Mouse (Mus musculus) testis, postnatal 14 days (tissue): ENCODE measurements around the gene Esyt1.
"Not testable (repeated sequence)": the region's sequence is repeated elsewhere in the genome, so short reads cannot be mapped to it uniquely, and the experiment has no call there.

ENCODE experiments used
- DNase-seq: peaks from one replicate; pipeline ENCODE4 v3.0.0; 2021; ENCODE audit warnings: low spot score

Esyt1 gene

GRCm38 (mm10) chr10:128538340-128538870, 12.7 kb upstream of the Esyt1 start:
- no peak for DNase-seq

- DNase-seq = peak; percentile 75
These were observed 10.7 kb upstream of the Esyt1 start for GRCm38 (mm10) chr10:128536266-128536940.

- DNase-seq = no peak
These were observed 10.1 kb upstream of the Esyt1 start for GRCm38 (mm10) chr10:128535624-128536265.

GRCm38 (mm10) chr10:128535206-128535605, 9.5 kb upstream of the Esyt1 start:
- no peak for DNase-seq

- no peak for DNase-seq
These were observed 990 bp upstream of the Esyt1 start for GRCm38 (mm10) chr10:128526366-128527356.

GRCm38 (mm10) chr10:128524732-128525662, 674 bp downstream of the Esyt1 start:
- no peak for DNase-seq

- DNase-seq = no peak
These were observed 1.4 kb downstream of the Esyt1 start for GRCm38 (mm10) chr10:128524111-128524731.

- no peak for DNase-seq
These were observed 3.3 kb downstream of the Esyt1 start for GRCm38 (mm10) chr10:128522351-128522750.

- no peak for DNase-seq
These were observed 5.1 kb downstream of the Esyt1 start for GRCm38 (mm10) chr10:128520591-128520990.

- no peak for DNase-seq
These were observed 6.8 kb downstream of the Esyt1 start for GRCm38 (mm10) chr10:128518833-128519232.

- DNase-seq = no peak
These were observed 9.0 kb downstream of the Esyt1 start for GRCm38 (mm10) chr10:128516677-128517076.

GRCm38 (mm10) chr10:128516029-128516428, 9.6 kb downstream of the Esyt1 start:
- DNase-seq = no peak

GRCm38 (mm10) chr10:128515044-128515443, 10.6 kb downstream of the Esyt1 start:
- no peak for DNase-seq

- no peak for DNase-seq
These were observed 13.9 kb downstream of the Esyt1 start for GRCm38 (mm10) chr10:128511761-128512160.

GRCm38 (mm10) chr10:128511189-128511588, 14.5 kb downstream of the Esyt1 start:
- DNase-seq = no peak

GRCm38 (mm10) chr10:128510301-128510700, 15.4 kb downstream of the Esyt1 start:
- DNase-seq = no peak

- DNase-seq = no peak
These were observed 15.8 kb downstream of the Esyt1 start for GRCm38 (mm10) chr10:128509831-128510230.

- DNase-seq = no peak
These were observed 16.5 kb downstream of the Esyt1 start for GRCm38 (mm10) chr10:128509203-128509602.

- DNase-seq = no peak
These were observed 17.4 kb downstream of the Esyt1 start for GRCm38 (mm10) chr10:128508260-128508659.

GRCm38 (mm10) chr10:128505974-128506373, 19.7 kb downstream of the Esyt1 start:
- no peak for DNase-seq

GRCm38 (mm10) chr10:128505371-128505667, 20.4 kb downstream of the Esyt1 start:
- DNase-seq = not testable (repeated sequence)
